Mouse (Mus musculus): Measurements from ENCODE around the gene Ccl1.

Gene Ccl1

GRCm38 (mm10) chr11:82305590-82305989 is at the start of gene Ccl1:
Gene Ccl1, minus strand, starts transcription at chr11:82305690.
- no peak for DNase-seq (ENCODE audit: low read depth)

GRCm38 (mm10) chr11:82351039-82351438 is 45.5 kb upstream of the Ccl1 start:
- no peak for DNase-seq (ENCODE audit: low read depth)

- peak; percentile 21 for DNase-seq (ENCODE audit: low read depth)
These were observed 35.4 kb upstream of the Ccl1 start for GRCm38 (mm10) chr11:82340900-82341299.

- DNase-seq (ENCODE audit: low read depth) = no peak
These were observed 34.9 kb upstream of the Ccl1 start for GRCm38 (mm10) chr11:82340416-82340815.

GRCm38 (mm10) chr11:82339921-82340401 is 34.5 kb upstream of the Ccl1 start:
- no peak for DNase-seq (ENCODE audit: low read depth)

GRCm38 (mm10) chr11:82313153-82313552 is 7.7 kb upstream of the Ccl1 start:
- DNase-seq (ENCODE audit: low read depth) = no peak

GRCm38 (mm10) chr11:82310336-82311045 is 5.0 kb upstream of the Ccl1 start:
- DNase-seq (ENCODE audit: low read depth) = no peak

GRCm38 (mm10) chr11:82297895-82298294 is 7.6 kb downstream of the Ccl1 start:
- no peak for DNase-seq (ENCODE audit: low read depth)

GRCm38 (mm10) chr11:82290841-82291240 is 14.6 kb downstream of the Ccl1 start:
- no peak for DNase-seq (ENCODE audit: low read depth)

- DNase-seq (ENCODE audit: low read depth) = no peak
These were observed 31.2 kb downstream of the Ccl1 start for GRCm38 (mm10) chr11:82274149-82274812.

- DNase-seq (ENCODE audit: low read depth) = no peak
These were observed 46.4 kb downstream of the Ccl1 start for GRCm38 (mm10) chr11:82259131-82259530.

GRCm38 (mm10) chr11:82255601-82256000 is 49.9 kb downstream of the Ccl1 start:
- no peak for DNase-seq (ENCODE audit: low read depth)

- no peak for DNase-seq (ENCODE audit: low read depth)
These were observed 52.1 kb downstream of the Ccl1 start for GRCm38 (mm10) chr11:82253421-82253820.

- DNase-seq (ENCODE audit: low read depth) = no peak
These were observed 54.2 kb downstream of the Ccl1 start for GRCm38 (mm10) chr11:82251251-82251650.

- no peak for DNase-seq (ENCODE audit: low read depth)
These were observed 55.5 kb downstream of the Ccl1 start for GRCm38 (mm10) chr11:82249945-82250344.

GRCm38 (mm10) chr11:82237439-82237838 is 68.1 kb downstream of the Ccl1 start:
- no peak for DNase-seq (ENCODE audit: low read depth)

GRCm38 (mm10) chr11:82235551-82236207 is 69.8 kb downstream of the Ccl1 start:
- DNase-seq (ENCODE audit: low read depth) = peak; percentile 69

- no peak for DNase-seq (ENCODE audit: low read depth)
These were observed 71.5 kb downstream of the Ccl1 start for GRCm38 (mm10) chr11:82233991-82234390.

GRCm38 (mm10) chr11:82226976-82227375 is 78.5 kb downstream of the Ccl1 start:
- no peak for DNase-seq (ENCODE audit: low read depth)

GRCm38 (mm10) chr11:82225936-82226335 is 79.6 kb downstream of the Ccl1 start:
- no peak for DNase-seq (ENCODE audit: low read depth)

- no peak for DNase-seq (ENCODE audit: low read depth)
These were observed 89.0 kb downstream of the Ccl1 start for GRCm38 (mm10) chr11:82216531-82216930.

GRCm38 (mm10) chr11:82214405-82214804 is 91.1 kb downstream of the Ccl1 start:
- DNase-seq (ENCODE audit: low read depth) = peak; percentile 59

- DNase-seq (ENCODE audit: low read depth) = peak; percentile 5
These were observed 98.5 kb downstream of the Ccl1 start for GRCm38 (mm10) chr11:82206960-82207488.

Data from 416B (cell line).